Mouse (Mus musculus) kidney, adult 2 months (tissue): Measurements from ENCODE around the gene Bcl2l14. TPM values are rescaled to one million over a fixed set of nuclear protein-coding genes. Genes with fewer than 3 reads are reported as not detected.

Experiments used
- DNase-seq: peaks from one replicate; pipeline ENCODE4 v3.0.0; 2021
- H3K27ac ChIP-seq: fragments of 200-500 bp; 2 replicates; pipeline ENCODE4 v1.5.1; 2012; ENCODE audit warnings: low read depth, low read length, control low read depth, inconsistent platforms; ENCODE audit not compliant: insufficient read depth
- H3K27me3 ChIP-seq: fragments of 200-500 bp; replicated peaks from 2 replicates; pipeline ENCODE4 v1.6.1; 2012; ENCODE audit warnings: mild to moderate bottlenecking, moderate library complexity, low read length, inconsistent platforms; ENCODE audit not compliant: control insufficient read depth, insufficient read depth
- H3K36me3 ChIP-seq: fragments of 200-500 bp; 2 replicates; pipeline ENCODE4 v1.6.1; 2012; ENCODE audit warnings: mild to moderate bottlenecking, moderate library complexity, low read length, inconsistent platforms; ENCODE audit not compliant: control insufficient read depth, insufficient read depth
- H3K4me1 ChIP-seq: fragments of 200-500 bp; 2 replicates; pipeline ENCODE4 v1.6.1; 2011; ENCODE audit warnings: low read length; ENCODE audit not compliant: control insufficient read depth, insufficient read depth
- H3K4me3 ChIP-seq: fragments of 200-500 bp; 2 replicates; pipeline ENCODE4 v1.5.1; 2011; ENCODE audit warnings: mild to moderate bottlenecking, low read depth, low read length, control low read depth; ENCODE audit not compliant: insufficient read depth
- CTCF ChIP-seq: fragments of 200-500 bp; conservative IDR thresholded peaks from 2 replicates; pipeline ENCODE4 v1.5.1; 2011; ENCODE audit warnings: low read depth, mild to moderate bottlenecking, control low read depth, low read length, moderate library complexity, mixed read lengths; ENCODE audit not compliant: insufficient read depth, insufficient read length
- POLR2A ChIP-seq: fragments of 200-500 bp; IDR thresholded peaks from one replicate; pipeline ENCODE4 v1.6.1; 2011; ENCODE audit warnings: low read depth, low read length, control low read depth
- WGBS: fragments of 180-500 bp; shearing (Covaris S2); methylation state at CpG from one replicate; pipeline ENCODE4 v1.1.7; 2018; 5-methylcytosine and 5-hydroxymethylcytosine counted together
- polyA plus RNA-seq: library from polyadenylated mRNA; depleted of rRNA; stranded (reverse); fragments of >200 nt; gene quantifications from 2 replicates; pipeline ENCODE4 v1.2.3, GENCODE M21; 2012

Bcl2l14 gene
- polyA plus RNA-seq, 1 experiment = 1.1 TPM

DNA sequence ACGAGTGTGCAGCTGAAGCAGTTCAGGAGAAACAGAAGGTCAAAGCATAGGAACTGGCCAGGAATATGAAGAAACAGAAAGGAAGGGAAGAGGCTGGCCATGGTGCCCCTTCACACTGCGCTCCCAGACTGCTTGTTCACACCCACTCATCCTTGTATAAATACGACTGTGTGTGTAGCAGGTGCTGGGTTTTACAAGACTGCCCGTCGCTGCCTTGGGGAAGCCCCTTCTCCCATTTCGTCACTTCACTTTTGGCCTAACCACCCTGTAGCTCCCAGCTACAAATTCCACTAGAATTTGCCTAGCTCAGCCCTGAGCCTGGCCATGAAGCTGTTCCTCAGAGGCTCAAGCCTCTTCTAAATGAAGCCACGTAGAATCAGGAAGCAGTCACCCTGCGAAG lies 24.3 kb downstream of the Bcl2l14 start:
- TF ChIP-seq POLR2A = no peak
- TF ChIP-seq CTCF = no peak
- Histone ChIP-seq H3K4me1 (no peaks in the 10 kb centered on the region), H3K27me3 (no peaks in the 10 kb centered on the region), H3K36me3 (no peaks in the 10 kb centered on the region), H3K27ac (no peak overlapping the region), H3K4me3 (no peak overlapping the region)
- 72% methylated on average over 8 of the region's 8 CpGs for WGBS
- no peak for DNase-seq

DNA sequence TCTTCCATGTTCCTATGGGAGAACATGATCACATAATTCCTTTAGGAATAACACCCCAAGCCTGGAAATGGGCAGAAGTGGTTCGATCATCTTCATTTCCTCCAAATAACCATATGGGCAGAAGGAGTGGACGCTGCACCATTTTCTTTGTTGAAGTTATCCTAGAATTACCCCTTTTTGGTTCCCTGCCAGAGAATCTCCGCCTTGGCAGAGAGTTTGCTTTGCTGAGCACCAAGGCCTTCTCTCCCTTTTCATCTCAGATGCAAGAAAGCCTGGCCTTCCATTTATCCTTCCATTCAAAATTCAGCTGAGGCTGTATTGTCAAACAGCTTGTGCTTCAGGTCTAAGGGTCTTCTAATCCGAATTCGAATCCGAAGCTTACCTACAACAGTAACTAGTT lies 25.8 kb downstream of the Bcl2l14 start:
- DNase-seq = no peak
- Histone ChIP-seq H3K36me3 (no peaks in the 10 kb centered on the region), H3K27ac (no peak overlapping the region), H3K4me1 (no peaks in the 10 kb centered on the region), H3K27me3 (no peaks in the 10 kb centered on the region), H3K4me3 (no peak overlapping the region)
- WGBS = 89% methylated on average over 6 of the region's 6 CpGs
- no peak for TF ChIP-seq POLR2A
- no peak for TF ChIP-seq CTCF

DNA sequence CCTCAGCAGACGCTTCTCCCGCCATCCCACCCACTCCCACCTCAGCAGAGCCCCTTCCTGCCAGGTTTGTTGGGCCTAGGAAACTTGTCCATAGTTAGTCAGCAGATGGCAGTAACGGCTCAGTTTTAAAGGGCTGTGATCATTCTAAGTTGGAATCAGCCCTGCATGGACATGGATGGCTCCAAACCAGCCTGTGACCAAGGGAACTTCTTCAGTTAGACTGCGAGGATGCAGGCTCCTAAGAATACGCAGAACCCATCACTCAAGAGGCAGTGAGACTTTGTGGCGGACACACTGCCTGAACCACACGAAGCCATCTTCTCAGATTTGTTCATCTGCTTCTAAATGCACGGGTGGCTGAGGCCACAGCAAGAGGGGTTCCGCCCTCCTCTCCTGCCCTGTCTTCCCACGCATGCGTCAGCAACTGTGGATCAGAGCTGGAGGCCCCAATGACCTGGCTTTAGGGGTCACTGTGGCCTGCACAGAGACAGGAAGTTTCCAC lies 29.1 kb downstream of the Bcl2l14 start:
- Histone ChIP-seq H3K36me3 (no peaks in the 10 kb centered on the region), H3K27me3 (no peaks in the 10 kb centered on the region), H3K4me1 (no peaks in the 10 kb centered on the region), H3K4me3 (peak overlapping the region; percentile 15; the same call in 1 of the 2 replicates), H3K27ac (0 out of 2 replicates have a peak overlapping the region, but pooled peaks have one; percentile 5)
- peak; percentile 84 for DNase-seq
- WGBS = 19% methylated on average over 11 of the region's 11 CpGs
- TF ChIP-seq POLR2A (no peak), CTCF (peak; percentile 81)

DNA sequence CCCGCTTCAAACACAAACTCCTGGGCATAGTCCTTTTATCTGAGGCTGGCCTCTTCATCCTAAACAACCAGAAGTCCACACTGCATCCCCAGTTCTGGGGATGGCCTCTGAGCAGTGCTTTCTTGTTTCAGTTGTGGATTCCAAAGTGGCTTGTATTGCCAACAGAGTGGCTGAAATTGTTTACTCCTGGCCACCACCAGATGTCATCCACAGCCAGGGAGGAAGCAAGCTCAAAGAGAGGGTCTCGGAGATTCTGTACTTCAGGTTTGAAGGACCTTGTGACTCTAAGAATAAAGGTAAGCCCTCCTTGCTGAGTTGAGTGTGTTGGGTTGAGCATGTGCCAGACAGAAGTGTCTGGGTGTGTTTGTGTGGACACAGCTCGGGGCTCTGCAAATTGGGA lies 31.0 kb downstream of the Bcl2l14 start:
- Histone ChIP-seq H3K4me1 (no peaks in the 10 kb centered on the region), H3K36me3 (no peaks in the 10 kb centered on the region), H3K27me3 (no peaks in the 10 kb centered on the region), H3K4me3 (no peak overlapping the region), H3K27ac (no peak overlapping the region)
- TF ChIP-seq CTCF (peak; percentile 31; the same call in 1 of the 2 replicates), POLR2A (no peak)
- DNase-seq = no peak
- 93% methylated on average over 3 of the region's 3 CpGs for WGBS

DNA sequence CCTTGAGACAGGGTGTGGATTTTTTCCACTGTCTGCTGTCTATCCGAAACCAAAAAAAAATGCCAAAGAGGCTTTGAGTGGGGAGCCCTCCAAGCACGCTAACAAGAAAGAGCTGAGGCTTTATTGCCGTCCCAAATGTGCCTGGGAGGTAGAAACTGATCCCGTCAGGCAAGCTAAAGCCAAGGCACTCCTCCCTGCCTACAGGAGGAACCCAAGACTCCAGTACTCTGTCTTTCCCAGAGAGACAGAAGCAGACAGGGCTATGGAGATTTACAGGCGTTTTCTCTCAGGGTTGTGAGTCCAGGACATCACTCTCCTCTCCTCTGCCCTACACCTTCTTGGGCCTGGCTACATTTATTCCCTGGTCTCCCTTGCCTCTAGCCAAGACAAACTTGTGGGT lies 32.3 kb downstream of the Bcl2l14 start:
- TF ChIP-seq POLR2A (no peak), CTCF (no peak)
- Histone ChIP-seq H3K4me3 (no peak overlapping the region), H3K36me3 (no peaks in the 10 kb centered on the region), H3K27me3 (no peaks in the 10 kb centered on the region), H3K4me1 (no peaks in the 10 kb centered on the region), H3K27ac (no peak overlapping the region)
- DNase-seq = no peak
- 82% methylated on average over 5 of the region's 5 CpGs for WGBS

DNA sequence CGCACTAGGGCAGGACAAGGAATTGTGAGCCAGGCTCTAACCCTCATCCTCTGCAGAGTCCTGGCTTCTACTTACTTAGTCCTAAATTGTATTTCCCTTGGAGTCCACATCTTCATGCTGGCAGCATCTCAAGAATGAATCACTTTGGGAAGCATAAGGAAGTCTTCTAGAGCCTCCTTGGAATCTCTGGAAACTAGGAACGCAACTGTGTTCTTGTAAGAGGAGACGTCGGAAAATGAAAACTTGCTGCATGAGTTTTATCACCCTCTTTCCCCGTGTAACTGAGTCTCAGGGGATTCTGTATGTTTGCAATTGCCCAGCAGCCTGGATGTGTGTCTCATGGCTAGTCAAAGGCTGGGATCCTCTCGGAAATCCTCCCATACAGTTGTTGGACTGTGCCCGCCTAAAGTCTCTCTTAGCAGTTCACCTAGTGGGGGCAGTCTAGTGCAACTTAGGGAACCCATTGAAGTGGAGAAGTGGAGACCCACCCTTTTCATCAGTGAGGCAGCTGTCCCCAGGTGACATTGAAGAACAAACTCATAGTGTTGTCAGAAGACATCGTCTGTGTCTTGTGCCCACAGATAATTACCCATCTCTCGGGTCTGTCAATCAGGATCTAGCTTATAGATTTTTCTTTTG lies 34.2 kb downstream of the Bcl2l14 start:
- Histone ChIP-seq H3K27me3 (no peaks in the 10 kb centered on the region), H3K36me3 (no peaks in the 10 kb centered on the region), H3K4me1 (no peaks in the 10 kb centered on the region), H3K27ac (no peak overlapping the region), H3K4me3 (no peak overlapping the region)
- DNase-seq = peak; percentile 26
- TF ChIP-seq CTCF = no peak
- no peak for TF ChIP-seq POLR2A
- WGBS = 72% methylated on average over 9 of the region's 9 CpGs

DNA sequence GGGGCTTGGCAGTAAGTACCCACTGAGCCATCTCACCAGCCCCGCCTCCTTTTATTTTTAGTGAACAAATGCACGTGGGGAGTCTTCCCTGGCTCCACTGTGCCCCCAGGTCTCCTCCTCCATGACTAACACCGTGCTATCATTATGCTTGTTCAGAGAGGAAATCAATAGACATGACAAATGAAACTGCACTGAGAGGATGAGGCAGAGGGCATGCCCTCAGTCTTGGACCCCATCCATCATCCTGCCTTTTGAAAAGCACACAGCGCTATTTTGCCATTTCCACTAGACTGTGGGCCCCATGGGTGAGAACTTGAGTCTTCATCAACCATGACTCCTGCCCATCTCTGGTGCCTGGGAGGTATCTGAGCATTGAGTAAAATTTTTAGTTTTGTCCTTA lies 35.5 kb downstream of the Bcl2l14 start:
- no peaks in the 10 kb centered on the region for H3K36me3 ChIP-seq

More for the DNA sequence above, 35.5 kb downstream of the Bcl2l14 start:
- Histone ChIP-seq H3K27ac (no peak overlapping the region), H3K27me3 (no peaks in the 10 kb centered on the region), H3K4me3 (no peak overlapping the region), H3K4me1 (no peaks in the 10 kb centered on the region)
- 63% methylated on average over 4 of the region's 4 CpGs for WGBS
- TF ChIP-seq CTCF (no peak), POLR2A (no peak)
- peak; percentile 27 for DNase-seq
